Mouse (Mus musculus) megakaryocyte, embryonic 14.5 days (primary cell): ENCODE data around the gene Dcaf11.

Experiments
- FLI1 ChIP-seq: IDR thresholded peaks from 2 replicates; pipeline ENCODE4 v1.6.1; 2012; ENCODE audit warnings: low read length, inconsistent platforms, mixed read lengths
- GATA1 ChIP-seq: IDR thresholded peaks from 3 replicates; pipeline ENCODE4 v1.6.1; 2012; ENCODE audit warnings: mixed read lengths, low read length, inconsistent platforms, borderline replicate concordance

DNA sequence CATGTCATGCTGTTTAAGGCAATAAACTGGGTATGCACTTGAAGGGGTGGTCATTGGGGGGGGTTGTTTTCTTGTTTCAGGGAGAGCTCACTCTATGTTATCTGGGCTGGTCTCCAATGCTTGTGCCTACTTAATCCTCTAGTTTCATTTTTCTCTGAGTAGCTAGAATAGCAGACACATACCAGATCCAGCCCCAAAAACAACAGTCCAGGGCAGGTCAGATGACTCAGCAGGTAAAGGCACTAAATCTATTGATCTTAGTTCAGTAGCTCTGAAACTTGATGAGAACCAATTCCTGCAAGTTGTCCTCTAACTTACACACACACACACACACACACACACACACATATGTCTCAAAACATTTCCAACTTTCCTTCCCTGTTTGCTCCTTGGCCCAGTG is 12.0 kb downstream of the Dcaf11 start:
- TF ChIP-seq GATA1 (no peak), FLI1 (no peak)
